Mouse (Mus musculus) liver, embryonic 14.5 days (tissue): ENCODE data around the gene Gzmm.

ENCODE experiments used
- CTCF ChIP-seq: IDR thresholded peaks from 2 replicates; pipeline ENCODE4 v1.5.1; 2016; ENCODE audit warnings: antibody characterized with exemption, low read depth, control low read depth
- EP300 ChIP-seq: IDR thresholded peaks from 2 replicates; pipeline ENCODE4 v1.6.1; 2016; ENCODE audit warnings: antibody characterized with exemption, low read depth

DNA sequence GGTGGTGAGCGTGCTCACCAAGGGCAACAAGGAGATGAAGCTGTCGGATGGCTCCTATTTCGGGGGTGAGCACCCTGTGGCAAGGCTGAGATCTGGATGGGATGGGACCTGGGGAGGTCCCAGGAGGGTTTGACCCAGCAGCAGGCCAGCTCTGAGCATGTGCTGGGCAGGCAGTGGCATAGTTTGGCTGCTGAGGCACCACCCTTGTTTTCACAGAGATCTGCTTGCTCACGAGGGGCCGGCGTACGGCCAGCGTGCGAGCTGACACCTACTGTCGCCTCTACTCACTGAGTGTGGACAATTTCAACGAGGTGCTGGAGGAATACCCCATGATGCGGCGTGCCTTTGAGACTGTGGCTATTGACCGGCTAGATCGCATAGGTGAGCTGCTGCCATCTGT lies 45.0 kb downstream of the Gzmm start:
- no peak for TF ChIP-seq CTCF
- no peak for TF ChIP-seq EP300
